Mouse (Mus musculus) layer of hippocampus, adult 18-20 months (tissue): ENCODE results near the gene 2210407C18Rik. TPM values are rescaled to one million over a fixed set of nuclear protein-coding genes. Genes with fewer than 3 reads are reported as not detected.

Experiments
- DNase-seq, 2 experiments: peaks; one replicate each; pipeline ENCODE4 v3.0.0; 2022; ENCODE audit warnings: low spot score in 2 of 2
- long read RNA-seq: library from polyadenylated mRNA; stranded (forward); transcript quantifications from one replicate; pipeline ENCODE4 v2.0.0, GENCODE M21; 2021
- total RNA-seq, 2 experiments: library from RNA; stranded (reverse); gene quantifications; 2 replicates each; pipeline ENCODE4 v1.2.3; 2021

The 2210407C18Rik gene
- total RNA-seq = not detected
- long read RNA-seq = 0 reads

GRCm38 (mm10) chr11:58615975-58616374 lies at the start of gene 2210407C18Rik:
2210407C18Rik (minus strand) TSS chr11:58616075.
- no peak for DNase-seq

- DNase-seq = no peak
These were observed 42.7 kb upstream of the 2210407C18Rik start, which contains the start of gene Olfr322 for GRCm38 (mm10) chr11:58658596-58658995. Olfr322 (plus strand) TSS chr11:58658782.

- no peak for DNase-seq
These were observed 39.3 kb upstream of the 2210407C18Rik start for GRCm38 (mm10) chr11:58655151-58655550.

GRCm38 (mm10) chr11:58643350-58643749 lies 27.5 kb upstream of the 2210407C18Rik start:
- DNase-seq = peak; percentile 6 to 36

- DNase-seq = no peak
These were observed 25.9 kb upstream of the 2210407C18Rik start for GRCm38 (mm10) chr11:58641638-58642358.

GRCm38 (mm10) chr11:58641057-58641456 lies 25.2 kb upstream of the 2210407C18Rik start:
- no peak for DNase-seq

GRCm38 (mm10) chr11:58640272-58640867 lies 24.5 kb upstream of the 2210407C18Rik start, which contains the start of gene Trim58:
Trim58 (plus strand) TSS chr11:58640465.
- no peak for DNase-seq

- no peak for DNase-seq
These were observed 22.4 kb upstream of the 2210407C18Rik start for GRCm38 (mm10) chr11:58638176-58638701.

- DNase-seq = peak; percentile 37 to 64
These were observed 20.6 kb upstream of the 2210407C18Rik start for GRCm38 (mm10) chr11:58636376-58636977.

GRCm38 (mm10) chr11:58634878-58635277 lies 19.0 kb upstream of the 2210407C18Rik start:
- no peak for DNase-seq

GRCm38 (mm10) chr11:58630401-58630800 lies 14.5 kb upstream of the 2210407C18Rik start, which contains the start of gene Olfr323:
Olfr323 (minus strand) TSS chr11:58630501.
- DNase-seq = no peak

GRCm38 (mm10) chr11:58626146-58626545 lies 10.3 kb upstream of the 2210407C18Rik start:
- DNase-seq = no peak

GRCm38 (mm10) chr11:58618793-58619192 lies 2.9 kb upstream of the 2210407C18Rik start:
- DNase-seq = peak; percentile 19 to 74

- DNase-seq = no peak
These were observed 2.5 kb upstream of the 2210407C18Rik start for GRCm38 (mm10) chr11:58618369-58618768.

GRCm38 (mm10) chr11:58614526-58614925 lies 1.3 kb downstream of the 2210407C18Rik start:
- DNase-seq = no peak

GRCm38 (mm10) chr11:58613359-58613758 lies 2.5 kb downstream of the 2210407C18Rik start:
- no peak for DNase-seq

GRCm38 (mm10) chr11:58607030-58607429 lies 8.8 kb downstream of the 2210407C18Rik start:
- no peak for DNase-seq

- DNase-seq = no peak
These were observed 9.5 kb downstream of the 2210407C18Rik start for GRCm38 (mm10) chr11:58606177-58606919.

- no peak for DNase-seq
These were observed 10.6 kb downstream of the 2210407C18Rik start for GRCm38 (mm10) chr11:58605228-58605627.

GRCm38 (mm10) chr11:58604688-58605087 lies 11.2 kb downstream of the 2210407C18Rik start:
- no peak for DNase-seq
